Mouse (Mus musculus) thymus, postnatal 4 days (tissue): Measurements from ENCODE around the gene Nckap5l.
"Not testable (repeated sequence)": the region's sequence is repeated elsewhere in the genome, so short reads cannot be mapped to it uniquely, and the experiment has no call there.

ENCODE experiments used
- DNase-seq: peaks from one replicate; pipeline ENCODE4 v3.0.0; 2021

Nckap5l gene

DNA sequence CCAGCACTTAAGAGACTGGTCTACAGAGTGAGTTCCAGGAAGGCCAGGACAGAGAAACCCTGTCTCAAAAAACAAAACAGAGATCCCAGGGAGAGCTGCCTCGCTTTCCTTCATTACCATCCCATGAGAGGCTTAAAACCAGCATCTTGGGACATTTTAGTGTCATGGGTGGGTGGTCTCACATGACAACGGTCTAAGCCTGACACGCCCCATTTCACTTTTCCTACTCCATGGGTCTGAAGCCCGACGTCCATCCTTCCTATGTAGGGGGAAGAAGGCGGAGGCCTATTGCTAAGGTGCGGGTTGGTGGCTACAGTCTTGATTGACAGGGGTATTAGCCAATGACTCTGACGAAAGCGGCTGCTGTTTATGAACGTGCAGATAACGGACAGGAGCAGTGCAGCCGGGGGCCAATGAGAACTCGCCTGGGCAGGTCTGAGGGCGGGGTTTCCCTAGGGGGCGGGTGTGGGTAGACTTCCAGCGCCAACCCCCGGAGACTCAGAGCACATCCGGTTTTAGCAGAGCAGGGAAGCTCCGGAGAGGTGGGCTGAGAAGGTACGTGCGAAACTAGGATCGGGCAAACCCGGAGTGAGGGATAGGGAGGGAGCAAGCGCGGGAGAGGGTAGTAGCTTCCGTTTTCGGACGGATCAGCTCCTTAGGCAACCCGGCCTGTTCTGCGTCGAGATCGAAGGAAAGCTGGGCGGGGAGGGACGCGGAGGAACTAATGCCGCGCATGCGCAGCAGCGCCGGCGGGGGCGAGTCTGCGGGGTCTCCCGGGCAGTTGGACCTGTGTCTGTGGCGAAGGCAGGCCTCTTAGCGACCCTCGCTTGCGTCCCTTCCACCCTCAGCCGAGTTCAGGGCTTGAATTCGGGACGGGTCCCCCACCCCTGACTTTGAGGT lies 64.8 kb downstream of the Nckap5l start, which contains the start of gene Tmbim6:
Tmbim6 (plus strand) TSS at position 397 of the 900 bp plus-strand sequence.
- peak; percentile 98 for DNase-seq

DNA sequence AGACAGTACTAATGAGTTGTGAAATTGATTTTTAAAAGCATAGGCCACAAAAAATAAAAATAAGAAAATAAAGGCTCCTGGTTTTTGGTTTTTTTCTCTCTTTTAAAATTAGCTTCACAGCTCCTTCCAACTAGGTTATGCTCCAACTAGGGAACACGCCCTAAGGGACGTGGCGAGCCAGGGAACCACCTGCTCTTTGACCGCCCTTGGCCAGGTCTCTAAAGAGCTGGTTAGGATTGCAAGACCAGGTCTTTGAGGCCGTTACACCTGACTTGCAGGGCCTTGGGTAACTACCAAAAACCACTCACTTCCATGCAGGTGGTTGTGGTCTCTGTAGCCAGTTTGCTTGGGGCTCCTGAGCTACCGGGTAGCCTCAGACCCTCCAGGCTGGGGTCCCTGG lies 65.6 kb downstream of the Nckap5l start:
- DNase-seq: no peak

DNA sequence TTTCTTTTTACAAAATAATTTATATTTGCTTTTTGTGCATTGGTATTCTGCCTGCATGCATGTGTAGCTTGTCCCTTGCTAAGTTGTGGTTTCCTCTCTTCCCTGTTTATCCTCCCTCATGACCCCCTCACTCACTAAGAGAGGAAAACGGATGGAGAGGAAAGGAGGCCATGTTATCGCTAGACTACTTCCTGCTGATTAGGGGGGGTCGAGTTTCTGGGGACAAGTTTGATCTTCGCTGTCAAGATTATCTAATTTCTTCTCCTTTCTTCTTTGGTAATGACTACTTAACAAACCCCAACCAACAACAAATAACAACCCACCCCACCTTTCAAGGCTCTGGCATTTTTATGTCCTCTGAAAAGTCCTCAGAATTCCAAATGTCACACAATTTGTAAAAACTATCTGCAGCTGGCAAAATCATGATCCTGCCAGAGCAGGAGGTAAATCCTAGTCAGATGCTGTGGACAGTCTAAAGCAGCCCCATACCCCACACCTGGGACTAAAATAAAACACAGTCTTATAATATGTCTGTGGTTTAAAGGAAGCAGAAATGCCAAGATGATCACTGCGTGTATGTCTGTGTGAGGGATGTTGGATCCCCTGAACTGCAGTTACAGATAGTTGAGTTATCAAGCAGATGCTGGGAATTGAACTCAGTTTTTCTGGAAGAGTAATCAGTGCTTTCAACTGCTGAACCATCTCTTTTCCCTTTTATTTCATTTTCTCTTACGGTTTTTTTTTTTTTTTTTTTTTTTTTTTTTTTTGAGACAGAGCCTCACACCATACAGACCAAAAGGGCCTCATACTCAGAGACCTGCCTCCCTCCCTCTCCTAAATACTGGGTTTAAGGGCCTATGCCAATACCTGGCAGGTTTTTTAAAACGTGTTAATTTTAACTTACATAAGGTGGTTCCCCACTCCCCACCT lies 66.8 kb downstream of the Nckap5l start:
- no peak for DNase-seq

DNA sequence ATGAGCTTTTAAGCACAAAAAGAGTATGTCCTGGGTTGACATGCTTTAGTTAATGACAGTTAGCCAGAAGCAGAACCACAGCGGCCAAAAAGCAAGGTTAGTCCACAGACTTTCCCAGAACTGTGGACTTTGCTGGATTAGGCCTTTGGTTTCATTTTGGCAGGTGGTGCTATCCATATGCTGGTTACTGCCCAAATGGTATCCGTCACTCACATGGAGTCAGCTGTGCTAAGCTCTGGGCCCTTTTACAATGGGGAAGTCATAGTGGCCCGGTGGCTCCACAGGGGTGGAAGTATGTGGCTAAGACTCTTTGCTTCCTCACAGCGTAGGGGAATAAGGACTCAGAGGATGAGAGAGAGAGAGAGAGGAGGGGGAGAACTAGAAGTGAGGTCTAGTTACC lies 69.6 kb downstream of the Nckap5l start:
- DNase-seq: no peak

DNA sequence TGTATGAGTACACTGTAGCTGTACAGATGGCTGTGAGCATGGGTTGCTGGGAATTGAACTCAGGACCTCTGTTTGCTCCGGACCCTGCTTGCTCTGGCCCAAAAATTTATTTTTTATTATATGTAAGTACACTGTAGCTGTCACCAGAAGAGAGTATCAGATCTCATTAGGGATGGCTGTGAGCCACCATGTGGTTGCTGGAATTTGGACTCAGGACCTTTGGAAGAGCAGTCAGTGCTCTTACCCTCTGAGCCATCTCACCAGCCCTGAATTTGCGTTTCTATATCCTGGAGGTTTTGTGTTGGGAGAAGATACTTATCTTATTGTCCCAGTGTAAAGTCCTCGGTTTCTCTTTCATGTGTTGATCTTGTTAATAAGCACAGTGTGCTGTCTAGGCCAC lies 70.8 kb downstream of the Nckap5l start:
- no peak for DNase-seq

DNA sequence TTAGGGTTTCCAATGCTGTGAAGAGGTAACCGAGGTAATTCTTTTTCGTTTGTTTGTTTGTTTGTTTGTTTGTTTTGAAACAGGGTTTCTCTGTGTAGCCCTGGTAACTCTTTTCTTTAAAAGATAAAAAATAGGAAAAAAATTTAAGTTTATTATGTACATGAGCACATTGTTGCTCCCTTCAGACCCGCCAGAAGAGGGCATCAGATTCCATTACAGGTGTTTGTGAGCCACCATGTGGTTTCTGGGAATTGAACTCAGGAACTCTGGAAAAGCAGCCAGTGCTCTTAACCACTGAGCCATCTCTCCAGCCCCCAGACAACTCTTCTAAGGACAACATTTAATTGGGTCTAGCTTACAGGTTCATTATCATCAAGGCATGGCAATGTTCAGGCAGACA lies 71.4 kb downstream of the Nckap5l start:
- DNase-seq: not testable (repeated sequence)

- no peak for DNase-seq
These were observed 73.5 kb downstream of the Nckap5l start for GRCm38 (mm10) chr15:99384071-99384470.

DNA sequence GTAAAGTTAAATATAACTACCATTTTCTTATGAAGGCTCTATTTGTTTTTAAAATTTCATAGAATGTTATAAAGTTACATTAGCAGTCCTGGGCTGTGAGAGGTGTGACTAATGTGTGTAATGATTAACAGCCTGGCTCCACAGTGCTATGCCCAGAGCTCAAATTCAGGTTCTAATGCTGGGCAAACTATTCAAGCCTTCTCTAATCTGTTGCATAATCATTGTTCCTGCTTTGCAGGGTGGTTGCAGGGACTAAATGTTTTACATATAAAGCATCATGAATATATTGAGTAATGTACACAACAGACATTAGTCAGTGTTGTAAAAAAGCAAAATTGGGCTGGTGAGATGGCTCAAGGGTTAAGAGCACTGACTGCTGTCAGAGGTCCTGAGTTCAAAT lies 74.7 kb downstream of the Nckap5l start:
- DNase-seq: no peak

GRCm38 (mm10) chr15:99376240-99376639 lies 81.3 kb downstream of the Nckap5l start:
- DNase-seq: no peak

- no peak for DNase-seq
These were observed 82.0 kb downstream of the Nckap5l start for GRCm38 (mm10) chr15:99375581-99375980.

DNA sequence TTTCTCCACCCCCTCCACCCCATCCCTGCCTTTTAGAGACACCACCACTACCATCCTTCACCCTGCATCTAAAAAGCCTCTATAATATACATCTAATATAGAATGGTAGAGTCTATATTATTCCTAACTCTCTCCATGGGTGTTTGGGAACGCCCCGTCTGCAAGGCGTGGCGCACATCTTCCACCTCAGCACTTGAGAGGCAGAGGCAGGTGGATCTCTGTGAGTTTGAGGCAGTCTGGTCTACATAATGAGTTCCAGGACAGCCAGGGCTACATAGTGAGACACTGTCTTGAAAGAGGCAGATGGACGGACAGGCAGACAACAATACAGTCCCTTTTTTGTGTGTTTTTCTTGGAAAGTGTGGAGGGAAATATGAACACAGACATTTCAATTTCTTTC lies 82.5 kb downstream of the Nckap5l start:
- DNase-seq: no peak

GRCm38 (mm10) chr15:99372761-99373160 lies 84.8 kb downstream of the Nckap5l start:
- DNase-seq: no peak
